Mouse (Mus musculus) thymus, adult 2 months (tissue): ENCODE results near the gene Phpt1.

Experiments used
- CTCF ChIP-seq: fragments of 200-500 bp; IDR thresholded peaks from 2 replicates; pipeline ENCODE4 v1.5.1; 2012; ENCODE audit warnings: mild to moderate bottlenecking, control low read depth, low read length, moderate library complexity, borderline replicate concordance; ENCODE audit not compliant: control insufficient read depth, poor library complexity, insufficient read depth; ENCODE audit errors: extremely low read depth
- POLR2A ChIP-seq: fragments of 200-500 bp; IDR thresholded peaks from 2 replicates; pipeline ENCODE4 v1.6.1; 2012; ENCODE audit warnings: mild to moderate bottlenecking, low read length, control low read depth, moderate library complexity; ENCODE audit not compliant: control insufficient read depth, poor library complexity, insufficient read depth; ENCODE audit errors: extremely low read depth

- TF ChIP-seq CTCF = no peak
- no peak for TF ChIP-seq POLR2A
These were observed 4.0 kb upstream of the Phpt1 start for GRCm38 (mm10) chr2:25578796-25579736.
